Mouse (Mus musculus): Measurements from ENCODE around the gene Snw1.

- TF ChIP-seq POLR2A (IDR thresholded peaks at IDR 0.05; ENCODE audit: insufficient read depth, low read depth, low read length) = no peak
- no peak for TF ChIP-seq CTCF (IDR thresholded peaks at IDR 0.05; ENCODE audit: insufficient read depth, low read depth, low read length)
Observed at GRCm38 (mm10) chr12:87399119-87399819, 72.8 kb downstream of the Snw1 start.

All from olfactory bulb, adult 2 months (tissue).